Mouse (Mus musculus): ENCODE measurements around the gene Astn2. TPM values are rescaled to one million over a fixed set of nuclear protein-coding genes. Genes with fewer than 3 reads are reported as not detected.

Astn2 gene
- polyA plus RNA-seq, 1 experiment = not detected

DNA sequence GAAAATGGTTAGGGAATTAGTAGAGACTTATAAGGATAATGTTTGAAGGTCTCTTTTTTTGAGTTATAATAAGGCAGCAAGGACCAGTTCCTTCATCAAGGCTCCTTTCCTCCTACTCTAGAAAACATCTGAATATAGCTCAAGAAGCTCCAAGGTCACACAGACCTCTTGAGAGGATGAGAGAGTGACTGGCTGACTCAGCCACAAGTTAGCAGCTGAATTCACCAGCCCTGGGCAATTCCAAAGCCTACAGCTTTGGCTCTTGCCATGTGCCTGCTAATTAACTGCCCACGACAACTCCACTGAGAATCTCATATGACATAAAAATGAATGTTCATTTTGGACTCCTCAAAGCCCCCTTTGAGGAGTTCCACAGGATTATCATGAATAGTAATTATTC lies 686.5 kb downstream of the Astn2 start:
- TF ChIP-seq FLI1 (IDR thresholded peaks at IDR 0.05; ENCODE audit: low read length) = no peak
- TF ChIP-seq GATA1 (IDR thresholded peaks at IDR 0.05; ENCODE audit: borderline replicate concordance, low read length) = no peak
- Histone ChIP-seq H3K36me3 (replicated peaks; ENCODE audit: low read length) (no peaks in the 10 kb centered on the region), H3K9me3 (no peaks in the 10 kb centered on the region), H3K27me3 (replicated peaks) (no peaks in the 10 kb centered on the region), H3K4me3 (replicated peaks) (no peak overlapping the region), H3K4me1 (no peaks in the 10 kb centered on the region)

GRCm38 (mm10) chr4:65716086-65716485 lies 688.3 kb downstream of the Astn2 start:
- H3K27me3 ChIP-seq (replicated peaks) = no peaks in the 10 kb centered on the region
- H3K4me1 ChIP-seq = no peaks in the 10 kb centered on the region
- no peaks in the 10 kb centered on the region for H3K36me3 ChIP-seq (replicated peaks; ENCODE audit: low read length)
- no peaks in the 10 kb centered on the region for H3K9me3 ChIP-seq
- H3K4me3 ChIP-seq (replicated peaks) = no peak overlapping the region
- TF ChIP-seq GATA1 (IDR thresholded peaks at IDR 0.05; ENCODE audit: borderline replicate concordance, low read length) (no peak), FLI1 (IDR thresholded peaks at IDR 0.05; ENCODE audit: low read length) (no peak)

GRCm38 (mm10) chr4:65711678-65712077 lies 692.7 kb downstream of the Astn2 start:
- Histone ChIP-seq H3K36me3 (replicated peaks; ENCODE audit: low read length) (no peaks in the 10 kb centered on the region), H3K4me3 (replicated peaks) (no peak overlapping the region), H3K27me3 (replicated peaks) (no peaks in the 10 kb centered on the region), H3K4me1 (no peaks in the 10 kb centered on the region), H3K9me3 (no peaks in the 10 kb centered on the region)
- no peak for TF ChIP-seq FLI1 (IDR thresholded peaks at IDR 0.05; ENCODE audit: low read length)

DNA sequence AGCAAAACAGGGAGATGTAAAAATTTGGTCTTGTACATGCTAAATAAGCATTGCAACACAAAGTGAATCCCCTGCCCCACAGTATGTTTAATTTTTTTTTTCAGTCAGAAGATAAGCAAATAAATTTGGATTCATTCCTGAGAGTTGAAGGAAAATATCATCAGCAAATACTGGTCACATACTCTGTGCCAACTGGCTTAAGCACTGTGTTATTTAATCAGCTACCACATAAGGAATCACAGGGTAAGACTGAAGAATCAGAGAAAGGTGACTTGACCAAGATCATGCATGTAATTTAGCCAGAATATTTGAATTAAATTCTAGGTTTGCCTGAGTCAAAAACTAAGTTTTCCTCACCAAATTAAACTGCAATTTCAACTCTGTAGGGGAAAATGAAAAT lies 693.8 kb downstream of the Astn2 start:
- H3K4me3 ChIP-seq (replicated peaks) = no peak overlapping the region
- no peaks in the 10 kb centered on the region for H3K9me3 ChIP-seq
- no peaks in the 10 kb centered on the region for H3K27me3 ChIP-seq (replicated peaks)
- H3K4me1 ChIP-seq = no peaks in the 10 kb centered on the region
- no peaks in the 10 kb centered on the region for H3K36me3 ChIP-seq (replicated peaks; ENCODE audit: low read length)
- no peak for TF ChIP-seq GATA1 (IDR thresholded peaks at IDR 0.05; ENCODE audit: borderline replicate concordance, low read length)
- no peak for TF ChIP-seq FLI1 (IDR thresholded peaks at IDR 0.05; ENCODE audit: low read length)

DNA sequence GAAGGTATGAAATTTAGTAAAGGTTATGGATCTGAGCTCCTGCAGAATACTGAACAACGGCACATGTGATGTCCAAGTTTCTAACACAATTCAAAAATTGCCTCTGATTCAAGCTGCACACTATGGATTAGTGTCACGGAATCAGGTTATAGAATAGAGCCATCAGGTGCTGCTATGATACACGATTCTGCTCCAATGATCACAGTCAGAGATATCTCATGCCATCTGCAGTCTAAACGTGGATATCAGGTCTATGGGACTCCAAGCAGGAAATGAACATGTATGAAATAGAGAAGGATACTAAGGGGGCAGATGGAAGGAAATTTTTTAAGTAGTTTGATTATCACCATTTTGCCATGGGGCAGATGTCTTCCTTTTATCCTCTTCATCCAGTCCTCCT lies 702.6 kb downstream of the Astn2 start:
- Histone ChIP-seq H3K27me3 (replicated peaks) (no peaks in the 10 kb centered on the region), H3K4me1 (no peaks in the 10 kb centered on the region)
- TF ChIP-seq FLI1 (IDR thresholded peaks at IDR 0.05; ENCODE audit: low read length) (no peak), GATA1 (IDR thresholded peaks at IDR 0.05; ENCODE audit: borderline replicate concordance, low read length) (no peak)

DNA sequence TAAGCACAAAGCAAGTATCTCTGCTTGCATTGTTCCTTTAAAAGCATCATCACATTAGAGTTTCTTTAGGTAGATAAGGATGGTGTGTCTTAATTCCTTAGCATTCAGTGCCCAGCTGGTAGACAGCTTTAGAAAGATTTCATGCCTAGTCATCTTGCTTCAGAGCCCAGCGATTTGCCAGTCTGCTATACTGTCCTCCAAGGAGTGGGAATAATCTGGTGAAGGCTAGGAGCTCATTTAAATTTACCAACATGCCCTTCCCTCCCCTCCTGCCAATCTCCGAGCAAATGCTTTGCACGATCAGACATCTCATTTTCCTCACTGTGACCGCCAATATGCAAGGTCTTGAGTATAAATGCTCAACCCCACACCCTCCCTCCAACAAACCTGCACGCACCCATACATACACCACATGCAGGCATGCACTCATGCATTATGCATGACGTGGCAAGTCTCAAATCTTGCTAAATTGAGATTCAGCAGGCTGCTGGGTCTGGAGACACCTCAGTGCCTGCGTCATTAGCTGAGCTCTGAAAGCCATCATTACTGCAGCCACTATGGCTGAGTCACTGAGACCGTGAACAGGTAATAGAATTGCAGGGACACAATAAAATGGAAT lies 704.6 kb downstream of the Astn2 start:
- Histone ChIP-seq H3K9me3 (peaks cover 3% of the 10 kb centered on the region; the same call in 1 of the 2 replicates), H3K27me3 (replicated peaks) (no peaks in the 10 kb centered on the region), H3K4me3 (replicated peaks) (no peak overlapping the region), H3K4me1 (no peaks in the 10 kb centered on the region), H3K36me3 (replicated peaks; ENCODE audit: low read length) (no peaks in the 10 kb centered on the region)
- TF ChIP-seq FLI1 (IDR thresholded peaks at IDR 0.05; ENCODE audit: low read length) = no peak

More for the DNA sequence above, 702.6 kb downstream of the Astn2 start:
- H3K9me3 ChIP-seq = peaks cover 3% of the 10 kb centered on the region; the same call in 1 of the 2 replicates
- no peak overlapping the region for H3K4me3 ChIP-seq (replicated peaks)
- H3K36me3 ChIP-seq (replicated peaks; ENCODE audit: low read length) = no peaks in the 10 kb centered on the region

- no peaks in the 10 kb centered on the region for H3K27me3 ChIP-seq (replicated peaks)
- peaks cover 10% of the 10 kb centered on the region; the same call in 1 of the 2 replicates for H3K9me3 ChIP-seq
- H3K4me1 ChIP-seq = no peaks in the 10 kb centered on the region
- TF ChIP-seq FLI1 (IDR thresholded peaks at IDR 0.05; ENCODE audit: low read length) (no peak), GATA1 (IDR thresholded peaks at IDR 0.05; ENCODE audit: borderline replicate concordance, low read length) (no peak)
- H3K36me3 ChIP-seq (replicated peaks; ENCODE audit: low read length) = no peaks in the 10 kb centered on the region
- H3K4me3 ChIP-seq (replicated peaks) = no peak overlapping the region
Measured at GRCm38 (mm10) chr4:65695241-65695640, 709.2 kb downstream of the Astn2 start.

DNA sequence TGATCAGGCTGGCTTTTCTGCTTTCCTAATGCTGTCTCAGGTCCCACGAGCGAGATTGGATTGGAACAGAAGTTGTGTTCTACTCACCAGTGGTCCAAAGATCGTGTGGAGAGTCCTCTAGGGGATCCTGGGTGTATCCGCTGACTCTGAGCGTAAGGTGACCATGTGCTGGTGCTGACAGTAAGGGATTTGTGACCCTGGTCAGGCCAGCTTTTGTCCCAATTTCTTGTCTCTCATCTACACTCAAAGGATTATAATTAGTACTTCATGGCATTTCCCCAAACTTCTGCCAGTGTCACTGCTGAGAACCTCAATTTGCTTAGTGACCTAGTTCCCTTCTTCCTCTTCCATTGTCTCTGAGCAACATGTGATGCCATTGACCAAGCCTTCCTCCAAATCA lies 710.4 kb downstream of the Astn2 start:
- Histone ChIP-seq H3K27me3 (replicated peaks) (no peaks in the 10 kb centered on the region), H3K36me3 (replicated peaks; ENCODE audit: low read length) (no peaks in the 10 kb centered on the region), H3K4me3 (replicated peaks) (no peak overlapping the region), H3K4me1 (no peaks in the 10 kb centered on the region), H3K9me3 (peaks cover 7% of the 10 kb centered on the region; the same call in 1 of the 2 replicates)
- TF ChIP-seq FLI1 (IDR thresholded peaks at IDR 0.05; ENCODE audit: low read length) = no peak

DNA sequence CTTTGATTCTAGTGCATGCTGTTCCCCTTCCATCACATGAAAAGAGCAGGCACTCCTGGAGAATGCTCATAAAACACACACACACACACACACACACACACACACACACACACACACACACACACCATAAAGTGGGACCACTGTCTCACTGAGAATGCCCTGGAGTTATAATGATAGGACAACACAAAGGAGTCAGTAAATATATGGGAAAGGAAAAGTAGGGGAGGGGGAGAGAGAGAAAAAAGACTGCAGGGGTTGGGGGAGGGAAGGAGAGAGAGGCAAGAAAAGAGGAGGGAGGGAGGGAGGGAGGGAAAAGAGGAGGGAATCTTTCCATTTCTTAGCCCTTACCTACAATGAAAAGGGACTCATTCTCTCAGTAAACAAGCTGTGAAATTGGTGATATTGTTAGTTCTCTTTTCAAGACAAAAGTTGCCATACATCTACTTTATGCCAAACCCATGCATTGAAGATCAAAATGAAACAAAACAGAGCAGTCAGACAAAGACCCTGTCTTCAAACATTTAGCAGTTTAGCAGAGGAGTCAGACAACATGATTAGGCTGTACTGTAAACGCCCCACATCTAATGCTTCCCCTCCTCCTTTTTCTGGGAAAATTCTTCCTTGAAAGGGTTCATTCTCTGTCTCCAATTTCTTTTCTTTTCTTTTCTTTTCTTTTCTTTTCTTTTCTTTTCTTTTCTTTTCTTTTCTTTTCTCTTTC lies 717.2 kb downstream of the Astn2 start:
- Histone ChIP-seq H3K4me3 (replicated peaks) (no peak overlapping the region), H3K36me3 (replicated peaks; ENCODE audit: low read length) (no peaks in the 10 kb centered on the region), H3K9me3 (peaks cover 3% of the 10 kb centered on the region; the same call in 1 of the 2 replicates), H3K4me1 (no peaks in the 10 kb centered on the region), H3K27me3 (replicated peaks) (no peaks in the 10 kb centered on the region)
- no peak for TF ChIP-seq FLI1 (IDR thresholded peaks at IDR 0.05; ENCODE audit: low read length)
- TF ChIP-seq GATA1 (IDR thresholded peaks at IDR 0.05; ENCODE audit: borderline replicate concordance, low read length) = no peak

DNA sequence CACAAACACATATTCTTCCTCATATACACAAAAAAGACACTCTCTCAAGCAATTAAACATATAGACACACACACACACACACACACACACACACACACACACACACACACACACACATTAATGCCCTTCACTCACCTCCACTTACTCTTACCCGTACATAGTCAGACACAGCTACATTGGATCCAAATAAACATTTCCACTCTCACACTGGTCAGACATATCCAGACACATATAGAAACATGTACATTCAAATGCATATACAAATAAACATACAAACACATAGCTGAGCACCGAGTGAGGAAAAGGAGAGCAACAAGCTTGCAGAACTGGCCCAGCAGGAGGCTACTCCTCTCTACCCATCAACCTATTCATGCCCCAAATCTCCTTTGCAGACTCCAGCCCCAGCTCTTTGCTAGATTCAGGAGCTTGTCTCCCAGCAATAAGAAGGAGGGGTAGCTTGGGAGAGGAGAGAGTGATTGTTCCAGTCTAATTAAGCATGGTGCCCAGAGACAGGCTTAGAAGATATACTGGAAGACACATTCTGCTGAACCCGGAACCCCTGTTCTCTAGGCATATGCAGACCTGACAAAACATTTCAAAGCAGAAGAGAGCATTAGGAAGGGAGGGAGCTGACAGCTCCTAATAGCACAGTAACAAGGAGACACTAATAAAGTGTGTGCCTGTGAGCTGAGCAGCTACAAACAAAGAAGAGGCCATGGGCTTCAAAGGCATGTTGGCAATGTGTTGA lies 718.0 kb downstream of the Astn2 start:
- Histone ChIP-seq H3K4me1 (no peaks in the 10 kb centered on the region), H3K27me3 (replicated peaks) (no peaks in the 10 kb centered on the region), H3K9me3 (peaks cover 3% of the 10 kb centered on the region; the same call in 1 of the 2 replicates), H3K4me3 (replicated peaks) (no peak overlapping the region), H3K36me3 (replicated peaks; ENCODE audit: low read length) (no peaks in the 10 kb centered on the region)
- TF ChIP-seq FLI1 (IDR thresholded peaks at IDR 0.05; ENCODE audit: low read length) = no peak
- no peak for TF ChIP-seq GATA1 (IDR thresholded peaks at IDR 0.05; ENCODE audit: borderline replicate concordance, low read length)
